Mouse (Mus musculus) limb, embryonic 10.5 days (tissue): ENCODE results near the gene Dirc2. TPM values are rescaled to one million over a fixed set of nuclear protein-coding genes. Genes with fewer than 3 reads are reported as not detected.

Source experiments
- polyA plus RNA-seq: library from polyadenylated mRNA; unstranded; fragments of >200 nt; fragmentation: Nextera tagmentation; extraction: Ambion mirVana; gene quantifications from 2 replicates; pipeline ENCODE4 v1.2.1, GENCODE M21; 2016

Dirc2 gene
- polyA plus RNA-seq, 1 experiment from 2014 or later, result 13.3 TPM

Other genes starting within 250 kb of the Dirc2 start
- gene Sema5b, start 228.2 kb downstream of the Dirc2 start, polyA plus RNA-seq, result 2.0 and 3.4 TPM in 2 replicates
- gene Hspbap1, start 1.0 kb upstream of the Dirc2 start, polyA plus RNA-seq, result 27.1 and 34.4 TPM in 2 replicates
- gene Parp14, start 102.2 kb upstream of the Dirc2 start, polyA plus RNA-seq, result 0.19 and 0.24 TPM in 2 replicates
- 1.5 and 2.5 TPM in 2 replicates for gene Parp9, start 169.1 kb upstream of the Dirc2 start, polyA plus RNA-seq
- gene Dtx3l, start 169.8 kb upstream of the Dirc2 start, polyA plus RNA-seq, result 1.8 and 2.7 TPM in 2 replicates
- gene Kpna1, start 209.4 kb upstream of the Dirc2 start, polyA plus RNA-seq, result 58.0 and 59.0 TPM in 2 replicates